Mouse (Mus musculus) liver, embryonic 12.5 days (tissue): ENCODE results near the gene Glo1. TPM values are rescaled to one million over a fixed set of nuclear protein-coding genes. Genes with fewer than 3 reads are reported as not detected.

Source experiments
- ATAC-seq: fragments of 200-750 bp; cut with Nextera tagmentation; 2 replicates; pipeline ENCODE4 v1.8.0; 2017; ENCODE audit warnings: moderate number of reproducible peaks, mild to moderate bottlenecking, moderate library complexity
- H3K27ac ChIP-seq: fragments of 300-500 bp; sonication (generic); 2 replicates; pipeline ENCODE4 v1.5.1; 2016; ENCODE audit warnings: mild to moderate bottlenecking
- H3K27me3 ChIP-seq: fragments of 300-500 bp; sonication (generic); replicated peaks from 2 replicates; pipeline ENCODE4 v1.6.1; 2016; ENCODE audit warnings: mild to moderate bottlenecking, moderate library complexity
- H3K36me3 ChIP-seq: fragments of 300-500 bp; sonication (generic); 2 replicates; pipeline ENCODE4 v1.6.1; 2016; ENCODE audit warnings: mild to moderate bottlenecking, moderate library complexity
- H3K4me1 ChIP-seq: fragments of 300-500 bp; sonication (generic); 2 replicates; pipeline ENCODE4 v1.6.1; 2016
- H3K4me2 ChIP-seq: fragments of 300-500 bp; sonication (generic); 2 replicates; pipeline ENCODE4 v1.6.1; 2016; ENCODE audit warnings: mild to moderate bottlenecking, moderate library complexity
- H3K4me3 ChIP-seq: fragments of 300-500 bp; sonication (generic); 2 replicates; pipeline ENCODE4 v1.5.1; 2016; ENCODE audit warnings: mild to moderate bottlenecking, moderate library complexity
- H3K9ac ChIP-seq: fragments of 300-500 bp; sonication (generic); 2 replicates; pipeline ENCODE4 v1.6.1; 2016; ENCODE audit warnings: mild to moderate bottlenecking, moderate library complexity
- H3K9me3 ChIP-seq: fragments of 300-500 bp; sonication (generic); replicated peaks from 2 replicates; pipeline ENCODE4 v1.6.1; 2016; ENCODE audit warnings: mild to moderate bottlenecking, moderate library complexity
- WGBS: fragments of 180-500 bp; shearing (Covaris S2); methylation state at CpG from one replicate; pipeline ENCODE4 v1.1.7; 2016; ENCODE audit not compliant: insufficient replicate concordance; 5-methylcytosine and 5-hydroxymethylcytosine counted together
- polyA plus RNA-seq: library from polyadenylated mRNA; unstranded; fragments of >200 nt; fragmentation: Nextera tagmentation; extraction: Ambion mirVana; gene quantifications from 2 replicates; pipeline ENCODE4 v1.2.1, GENCODE M21; 2016

Gene Glo1
- polyA plus RNA-seq, 1 experiment from 2014 or later, result 300 TPM

DNA sequence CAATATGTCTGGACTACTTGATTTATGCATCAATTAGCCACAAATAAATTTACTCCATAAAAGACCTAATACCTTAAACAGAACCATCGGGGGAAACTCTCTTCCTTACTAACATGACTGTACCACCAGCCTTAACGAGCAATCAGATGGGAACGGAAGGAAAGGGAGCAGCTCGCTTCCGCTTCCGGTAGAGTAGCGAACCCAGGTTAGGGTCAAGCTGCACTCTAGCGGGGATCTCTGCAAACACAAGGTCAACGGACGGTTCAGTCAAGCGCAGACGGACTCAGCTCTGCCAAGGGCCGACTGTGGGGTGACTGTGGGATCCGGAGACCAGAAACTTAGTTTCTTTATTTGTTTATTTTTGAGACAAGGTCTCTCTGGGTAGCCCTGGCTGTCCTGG, 24.5 kb downstream of the Glo1 start:
- Histone ChIP-seq H3K9ac (no peak overlapping the region), H3K27ac (no peak overlapping the region), H3K4me1 (peaks cover 28% of the 10 kb centered on the region), H3K36me3 (peaks cover 97% of the 10 kb centered on the region), H3K9me3 (no peaks in the 10 kb centered on the region; the same call in 1 of the 2 replicates), H3K27me3 (no peaks in the 10 kb centered on the region), H3K4me3 (no peak overlapping the region), H3K4me2 (no peak overlapping the region)
- ATAC-seq, result no peak
- 89% methylated on average over 14 of the region's 14 CpGs for WGBS

DNA sequence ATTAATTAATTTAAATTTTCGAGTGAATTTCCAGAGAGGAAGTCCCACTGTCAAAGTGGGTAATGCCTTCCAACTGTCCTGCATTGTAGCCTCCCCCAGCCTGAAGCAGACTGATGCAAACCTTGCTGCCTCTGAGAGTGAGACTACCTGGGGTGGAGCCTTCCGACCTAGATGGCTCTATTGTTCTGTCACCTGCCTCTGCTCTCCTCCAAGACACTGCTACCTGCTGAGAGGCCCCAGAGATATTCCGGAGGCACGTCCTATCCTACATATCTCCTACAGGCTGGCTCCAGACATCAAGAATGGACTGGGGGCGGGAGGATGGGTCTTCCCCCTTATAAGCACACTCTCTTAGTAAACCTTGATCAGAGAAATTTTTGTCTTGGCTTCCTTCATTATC, 28.4 kb downstream of the Glo1 start:
- Histone ChIP-seq H3K36me3 (peaks cover 93% of the 10 kb centered on the region), H3K4me1 (peaks cover 15% of the 10 kb centered on the region; the same call in 1 of the 2 replicates), H3K27ac (no peak overlapping the region), H3K9ac (no peak overlapping the region), H3K4me2 (no peak overlapping the region), H3K9me3 (no peaks in the 10 kb centered on the region; the same call in 1 of the 2 replicates), H3K27me3 (no peaks in the 10 kb centered on the region), H3K4me3 (no peak overlapping the region)
- ATAC-seq, result no peak
- WGBS, result 93% methylated on average over 5 of the region's 5 CpGs

DNA sequence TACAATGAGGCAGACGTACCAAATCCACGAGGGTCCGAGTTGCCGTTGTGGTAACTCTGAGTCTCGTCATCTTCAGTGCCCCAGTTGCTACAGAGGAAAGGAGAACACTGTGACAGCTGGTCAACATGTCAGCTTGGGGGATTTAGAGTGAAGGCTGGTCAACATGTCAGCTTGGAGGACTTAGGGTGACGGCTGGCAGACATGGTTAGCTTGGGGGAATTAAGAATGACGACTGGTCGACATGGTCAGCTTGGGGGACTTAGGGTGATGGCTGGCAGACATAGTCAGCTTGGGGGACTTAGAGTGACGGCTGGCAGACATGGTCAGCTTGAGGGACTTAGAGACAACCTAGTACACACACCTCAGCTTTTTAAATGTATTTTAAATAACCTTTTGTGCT, 28.9 kb downstream of the Glo1 start:
- Histone ChIP-seq H3K27me3 (no peaks in the 10 kb centered on the region), H3K4me1 (peaks cover 15% of the 10 kb centered on the region; the same call in 1 of the 2 replicates), H3K9me3 (no peaks in the 10 kb centered on the region; the same call in 1 of the 2 replicates), H3K9ac (no peak overlapping the region), H3K4me3 (no peak overlapping the region), H3K36me3 (peaks cover 93% of the 10 kb centered on the region), H3K4me2 (no peak overlapping the region), H3K27ac (no peak overlapping the region)
- 93% methylated on average over 9 of the region's 9 CpGs for WGBS
- ATAC-seq, result no peak

DNA sequence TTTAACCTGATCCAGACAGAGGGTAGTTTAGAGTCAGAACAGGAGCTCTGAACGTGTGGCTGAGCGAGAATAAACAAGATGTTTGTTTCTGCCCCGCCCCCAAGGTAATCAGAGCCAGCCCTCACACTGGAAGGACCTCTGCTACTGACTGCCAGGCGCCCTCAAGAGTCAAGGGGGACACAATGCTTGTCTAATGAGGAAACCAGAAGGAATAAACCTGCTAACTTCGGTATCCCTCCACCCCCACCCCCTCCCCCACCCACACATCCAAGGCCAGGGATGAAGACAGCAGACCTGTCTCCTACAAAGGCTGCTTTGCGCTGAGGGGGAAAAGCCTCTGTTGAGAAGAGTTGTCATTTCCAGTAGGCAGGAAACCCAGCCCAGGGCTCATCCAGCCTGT, 31.8 kb downstream of the Glo1 start:
- no peak for ATAC-seq
- Histone ChIP-seq H3K9ac (no peak overlapping the region), H3K4me2 (no peak overlapping the region), H3K27me3 (no peaks in the 10 kb centered on the region), H3K4me1 (0 out of 2 replicates have a peak, but pooled peaks cover 2% of the 10 kb centered on the region), H3K36me3 (peaks cover 85% of the 10 kb centered on the region), H3K4me3 (no peak overlapping the region), H3K9me3 (no peaks in the 10 kb centered on the region; the same call in 1 of the 2 replicates), H3K27ac (no peak overlapping the region)
- WGBS, result 74% methylated on average over 6 of the region's 6 CpGs

DNA sequence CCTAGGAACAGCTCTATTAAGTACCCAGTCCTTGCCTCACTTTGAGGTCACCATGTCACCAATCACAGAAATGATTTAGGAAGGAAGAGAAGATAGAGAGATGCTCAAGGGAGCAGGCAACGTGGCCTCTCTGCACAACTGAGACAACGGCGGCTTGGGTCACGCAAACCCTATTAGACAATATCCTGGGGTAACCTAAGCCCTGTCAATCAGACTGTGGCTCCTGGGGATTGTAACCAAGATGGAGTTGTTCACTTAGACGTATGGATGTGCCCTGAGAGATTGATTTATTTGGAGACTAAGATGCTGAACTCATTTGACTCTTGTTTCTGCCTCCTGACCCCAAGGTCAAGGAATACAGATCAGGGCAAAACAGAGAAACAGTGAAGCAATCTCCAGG, 32.3 kb downstream of the Glo1 start:
- Histone ChIP-seq H3K4me2 (no peak overlapping the region), H3K27ac (no peak overlapping the region), H3K4me3 (no peak overlapping the region), H3K36me3 (peaks cover 82% of the 10 kb centered on the region), H3K4me1 (0 out of 2 replicates have a peak, but pooled peaks cover 2% of the 10 kb centered on the region), H3K9ac (no peak overlapping the region), H3K9me3 (no peaks in the 10 kb centered on the region; the same call in 1 of the 2 replicates), H3K27me3 (no peaks in the 10 kb centered on the region)
- ATAC-seq, result no peak
- 80% methylated on average over 5 of the region's 5 CpGs for WGBS

DNA sequence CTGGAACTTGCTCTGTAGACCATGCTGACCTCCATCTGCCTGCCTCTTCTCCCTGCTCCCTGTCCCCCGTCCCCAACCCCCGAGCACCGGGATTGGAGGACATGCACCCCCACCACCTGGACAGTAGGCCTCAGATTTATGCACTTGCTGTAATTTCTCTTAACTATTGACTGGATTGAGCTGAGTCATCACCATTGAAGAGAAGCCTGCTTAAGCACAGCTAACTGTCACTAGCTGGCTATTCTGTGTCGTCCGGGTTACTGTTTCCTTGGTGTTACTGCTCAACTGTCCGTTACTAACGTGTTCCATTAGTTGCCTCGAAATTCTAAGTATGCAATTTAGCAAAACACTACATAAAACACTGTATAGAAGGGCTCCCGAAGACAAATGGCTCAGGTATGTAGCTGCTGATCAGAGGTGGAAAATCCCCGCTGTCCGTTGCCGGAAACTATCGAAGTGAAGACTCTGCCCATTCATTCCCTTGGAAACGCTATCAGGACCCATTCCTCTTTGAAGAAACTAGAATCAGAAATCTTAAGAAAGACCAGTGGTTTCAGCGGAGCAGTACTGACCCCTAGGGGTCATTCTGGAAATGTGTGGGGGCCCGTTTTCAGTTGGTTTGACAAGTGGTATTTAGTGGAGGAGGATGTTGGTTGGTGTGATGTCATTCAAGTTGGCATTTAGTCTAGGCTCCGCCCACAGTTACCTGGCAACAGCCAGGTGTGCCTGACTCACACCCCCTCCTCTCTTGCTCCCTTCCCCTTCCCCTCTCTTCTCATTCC, 36.1 kb downstream of the Glo1 start:
- no peak overlapping the region for H3K27ac ChIP-seq
- H3K4me3 ChIP-seq, result no peak overlapping the region
- H3K4me1 ChIP-seq, result 0 out of 2 replicates have a peak, but pooled peaks cover 2% of the 10 kb centered on the region
- no peak overlapping the region for H3K4me2 ChIP-seq
- H3K27me3 ChIP-seq, result no peaks in the 10 kb centered on the region
- ATAC-seq, result no peak
- no peak overlapping the region for H3K9ac ChIP-seq
- peaks cover 45% of the 10 kb centered on the region for H3K36me3 ChIP-seq
- H3K9me3 ChIP-seq, result no peaks in the 10 kb centered on the region
- WGBS, result 66% methylated on average over 17 of the region's 17 CpGs

DNA sequence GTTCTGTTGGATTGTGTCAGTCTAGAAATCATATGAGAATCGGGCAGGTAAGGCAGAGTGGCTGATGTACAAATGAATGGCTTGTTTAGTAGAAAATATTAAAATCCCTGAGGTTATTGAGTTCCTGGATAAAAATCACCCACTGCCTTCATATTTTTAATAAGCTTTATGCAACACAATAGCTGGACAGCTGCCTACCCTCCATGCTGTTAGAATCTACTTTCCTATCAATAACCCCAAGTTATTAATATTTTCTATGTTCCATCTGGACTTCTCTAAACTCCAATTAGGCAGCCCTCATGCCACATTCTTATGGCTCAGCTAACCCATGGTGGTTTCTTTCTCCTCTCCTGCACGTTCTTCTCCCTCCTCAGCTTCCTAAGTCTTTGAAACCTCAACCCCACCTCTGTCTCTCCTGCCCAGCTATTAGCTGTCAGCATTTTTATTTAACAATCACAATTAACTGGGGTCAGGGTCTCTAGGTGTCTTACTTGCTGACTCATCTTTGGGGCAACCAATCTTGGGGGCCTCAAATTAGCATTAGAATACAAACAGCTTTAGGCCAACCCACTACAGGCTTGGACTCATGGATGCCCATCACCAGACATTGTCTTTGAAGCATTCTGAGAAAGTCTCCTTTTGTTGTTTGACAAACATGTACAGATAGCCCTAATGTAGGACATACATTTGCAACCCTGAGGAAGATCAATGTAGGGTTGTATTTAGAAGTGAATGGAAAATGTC, 43.2 kb downstream of the Glo1 start:
- no peak overlapping the region for H3K4me2 ChIP-seq
- H3K27me3 ChIP-seq, result no peaks in the 10 kb centered on the region
- no peaks in the 10 kb centered on the region for H3K4me1 ChIP-seq
- WGBS, result 52% methylated on average over 2 of the region's 2 CpGs
- H3K4me3 ChIP-seq, result no peak overlapping the region
- H3K27ac ChIP-seq, result no peak overlapping the region
- H3K9ac ChIP-seq, result no peak overlapping the region
- no peaks in the 10 kb centered on the region for H3K9me3 ChIP-seq
- H3K36me3 ChIP-seq, result no peaks in the 10 kb centered on the region
- no peak for ATAC-seq

DNA sequence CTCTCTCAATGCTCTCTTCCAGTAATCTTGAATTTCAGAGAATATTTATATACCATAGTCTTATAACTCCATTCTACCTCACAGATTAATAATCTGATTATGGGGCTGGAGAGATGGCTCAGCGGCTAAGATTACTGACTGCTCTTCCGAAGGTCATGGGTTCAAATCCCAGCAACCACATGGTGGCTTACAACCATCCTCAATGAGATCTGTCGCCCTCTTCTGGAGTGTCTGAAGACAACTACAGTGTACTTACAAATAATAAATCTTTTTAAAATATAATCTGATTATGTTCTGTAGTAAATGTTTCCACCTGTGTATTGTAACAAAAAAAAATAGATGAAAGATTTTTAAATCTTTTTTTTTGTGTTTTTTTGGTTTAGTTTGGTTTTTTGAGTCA, 44.4 kb downstream of the Glo1 start:
- 74% methylated on average over 3 of the region's 3 CpGs for WGBS
- Histone ChIP-seq H3K9me3 (no peaks in the 10 kb centered on the region), H3K4me1 (peaks cover 1% of the 10 kb centered on the region), H3K9ac (no peak overlapping the region), H3K4me3 (no peak overlapping the region), H3K27ac (no peak overlapping the region), H3K36me3 (no peaks in the 10 kb centered on the region), H3K27me3 (no peaks in the 10 kb centered on the region), H3K4me2 (no peak overlapping the region)
- ATAC-seq, result no peak

DNA sequence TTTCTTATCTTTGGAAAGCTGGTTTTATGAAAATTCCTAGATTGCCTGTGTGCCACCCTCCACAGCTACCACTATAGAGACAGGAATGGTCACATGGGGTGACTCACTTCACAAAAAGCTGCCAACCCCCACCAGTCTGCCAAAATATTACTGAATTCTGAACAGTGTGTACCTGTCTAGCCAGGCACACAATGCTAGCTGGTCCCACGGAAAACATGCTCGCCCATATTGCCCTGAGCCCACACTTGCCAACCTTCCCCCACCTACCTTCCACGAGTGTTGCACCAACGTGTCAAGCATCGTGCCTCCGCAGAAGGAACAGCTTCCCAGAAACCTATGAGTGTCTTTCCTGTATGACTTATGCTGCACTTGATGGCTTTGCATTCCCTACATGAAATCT, 45.5 kb downstream of the Glo1 start:
- Histone ChIP-seq H3K9me3 (no peaks in the 10 kb centered on the region), H3K9ac (no peak overlapping the region), H3K4me3 (no peak overlapping the region), H3K27ac (no peak overlapping the region), H3K4me2 (no peak overlapping the region), H3K4me1 (peaks cover 10% of the 10 kb centered on the region), H3K36me3 (no peaks in the 10 kb centered on the region), H3K27me3 (no peaks in the 10 kb centered on the region)
- 74% methylated on average over 6 of the region's 6 CpGs for WGBS
- ATAC-seq, result no peak

DNA sequence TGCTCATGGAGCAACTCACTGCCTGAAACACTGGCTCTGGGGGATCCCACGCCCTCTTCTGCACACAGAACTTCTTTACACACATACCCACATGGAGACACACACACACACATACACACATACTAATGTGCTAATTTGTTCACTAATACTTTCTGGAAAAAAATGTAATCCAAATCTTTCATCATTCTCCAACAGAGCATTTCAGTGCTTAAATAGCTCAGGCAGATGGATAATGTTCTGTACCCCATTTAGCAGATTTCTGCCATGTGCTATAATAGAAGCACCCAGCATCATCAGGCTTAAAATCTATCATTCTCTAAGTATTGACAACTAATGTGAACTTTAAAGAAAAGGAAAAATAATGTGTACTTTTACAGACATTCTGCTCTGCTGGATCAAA, 45.9 kb downstream of the Glo1 start:
- Histone ChIP-seq H3K9me3 (no peaks in the 10 kb centered on the region), H3K9ac (no peak overlapping the region), H3K27me3 (no peaks in the 10 kb centered on the region), H3K4me2 (no peak overlapping the region), H3K36me3 (no peaks in the 10 kb centered on the region), H3K27ac (no peak overlapping the region), H3K4me3 (no peak overlapping the region), H3K4me1 (peaks cover 10% of the 10 kb centered on the region)
- ATAC-seq, result no peak
- 45% methylated on average over 1 of the region's 1 CpGs for WGBS

DNA sequence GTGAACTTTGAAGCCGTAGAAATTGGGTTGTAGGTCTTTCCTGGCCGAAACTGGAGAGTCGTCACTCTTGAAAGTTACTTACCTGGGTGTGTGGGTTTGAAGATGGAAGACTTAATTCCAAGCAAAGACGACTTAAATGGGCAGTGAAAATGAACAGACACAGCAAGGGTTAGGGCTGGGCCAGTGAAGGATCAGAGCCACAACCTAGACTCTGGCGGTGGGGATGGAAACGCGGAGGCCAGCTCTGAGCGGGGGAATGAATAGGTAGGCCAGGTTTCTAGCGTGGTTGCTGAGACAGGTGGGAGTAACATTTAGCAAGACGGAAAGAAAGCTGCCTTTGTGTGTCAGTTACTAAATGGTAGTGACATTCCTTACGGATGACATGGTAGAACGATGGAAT, 49.7 kb downstream of the Glo1 start:
- H3K9me3 ChIP-seq, result no peaks in the 10 kb centered on the region
- no peaks in the 10 kb centered on the region for H3K27me3 ChIP-seq
- H3K9ac ChIP-seq, result peak overlapping the region; percentile 80
- H3K4me1 ChIP-seq, result peaks cover 26% of the 10 kb centered on the region
- no peaks in the 10 kb centered on the region for H3K36me3 ChIP-seq
- peak overlapping the region; percentile 84 for H3K4me3 ChIP-seq
- peak overlapping the region; percentile 76 for H3K27ac ChIP-seq
- no peak for ATAC-seq
- WGBS, result 50% methylated on average over 12 of the region's 12 CpGs
- peak overlapping the region; percentile 90 for H3K4me2 ChIP-seq
